Mouse (Mus musculus): ENCODE measurements around the gene Chrm3. TPM values are rescaled to one million over a fixed set of nuclear protein-coding genes. Genes with fewer than 3 reads are reported as not detected.

The Chrm3 gene
- polyA plus RNA-seq, 1 experiment from 2014 or later = 0.08 TPM

GRCm38 (mm10) chr13:9977699-9978098, 382.9 kb downstream of the Chrm3 start:
- ATAC-seq (ENCODE audit: low FRiP score) (no peak), DNase-seq (ENCODE audit: low spot score) (no peak)
- Histone ChIP-seq H3K9ac (ENCODE audit: low read depth, low read length) (no peak overlapping the region), H3K4me1 (replicated peaks; ENCODE audit: control insufficient read depth, insufficient read depth, low read length) (no peaks in the 10 kb centered on the region), H3K4me3 (ENCODE audit: low read depth, low read length) (no peak overlapping the region), H3K27ac (ENCODE audit: low read depth, low read length) (no peak overlapping the region), H3K9me3 (ENCODE audit: control insufficient read depth, low read length) (no peaks in the 10 kb centered on the region), H3K4me2 (replicated peaks; ENCODE audit: low read depth, low read length) (no peak overlapping the region), H3K36me3 (ENCODE audit: control insufficient read depth, insufficient read depth, low read length) (no peaks in the 10 kb centered on the region), H3K27me3 (ENCODE audit: control insufficient read depth, insufficient read depth, low read length) (no peaks in the 10 kb centered on the region)
- 87% methylated on average over 1 of the region's 1 CpGs for WGBS

GRCm38 (mm10) chr13:9973742-9974321, 386.8 kb downstream of the Chrm3 start:
- WGBS = 54% methylated on average over 2 of the region's 2 CpGs
- Histone ChIP-seq H3K4me1 (replicated peaks; ENCODE audit: control insufficient read depth, insufficient read depth, low read length) (no peaks in the 10 kb centered on the region), H3K9me3 (ENCODE audit: control insufficient read depth, low read length) (no peaks in the 10 kb centered on the region), H3K27me3 (ENCODE audit: control insufficient read depth, insufficient read depth, low read length) (no peaks in the 10 kb centered on the region), H3K36me3 (ENCODE audit: control insufficient read depth, insufficient read depth, low read length) (no peaks in the 10 kb centered on the region), H3K4me3 (ENCODE audit: low read depth, low read length) (no peak overlapping the region), H3K9ac (ENCODE audit: low read depth, low read length) (no peak overlapping the region), H3K4me2 (replicated peaks; ENCODE audit: low read depth, low read length) (no peak overlapping the region), H3K27ac (ENCODE audit: low read depth, low read length) (no peak overlapping the region)
- ATAC-seq (ENCODE audit: low FRiP score) = no peak
- DNase-seq (ENCODE audit: low spot score) = no peak

DNA sequence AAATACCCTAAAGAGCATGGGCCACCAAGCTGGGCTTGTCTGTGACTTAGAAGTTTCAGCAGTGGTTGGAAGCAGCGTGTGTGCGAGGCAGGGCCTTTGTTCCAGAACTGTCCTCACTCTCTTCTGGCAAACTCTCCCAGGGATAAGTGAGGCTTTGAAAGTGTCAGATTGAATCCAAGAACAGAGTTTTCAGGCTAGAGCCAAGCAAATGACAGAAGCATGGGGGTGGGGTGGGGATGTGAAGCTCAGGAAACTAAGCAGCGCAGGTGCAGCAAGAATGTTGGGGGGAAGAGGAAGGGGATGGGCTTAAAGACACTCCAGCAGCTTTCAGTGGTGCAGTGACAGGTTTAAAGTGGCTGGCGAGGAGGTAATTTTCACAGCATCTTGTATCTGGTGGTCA, 388.8 kb downstream of the Chrm3 start:
- no peak overlapping the region for H3K4me2 ChIP-seq (replicated peaks; ENCODE audit: low read depth, low read length)
- WGBS = 67% methylated on average over 4 of the region's 4 CpGs
- no peaks in the 10 kb centered on the region for H3K4me1 ChIP-seq (replicated peaks; ENCODE audit: control insufficient read depth, insufficient read depth, low read length)
- no peak for ATAC-seq (ENCODE audit: low FRiP score)
- H3K4me3 ChIP-seq (ENCODE audit: low read depth, low read length) = no peak overlapping the region
- H3K36me3 ChIP-seq (ENCODE audit: control insufficient read depth, insufficient read depth, low read length) = no peaks in the 10 kb centered on the region
- no peak for DNase-seq (ENCODE audit: low spot score)
- H3K27ac ChIP-seq (ENCODE audit: low read depth, low read length) = no peak overlapping the region
- no peaks in the 10 kb centered on the region for H3K27me3 ChIP-seq (ENCODE audit: control insufficient read depth, insufficient read depth, low read length)
- no peaks in the 10 kb centered on the region for H3K9me3 ChIP-seq (ENCODE audit: control insufficient read depth, low read length)
- no peak overlapping the region for H3K9ac ChIP-seq (ENCODE audit: low read depth, low read length)

- no peaks in the 10 kb centered on the region for H3K9me3 ChIP-seq (ENCODE audit: control insufficient read depth, low read length)
- H3K4me1 ChIP-seq (replicated peaks; ENCODE audit: control insufficient read depth, insufficient read depth, low read length) = no peaks in the 10 kb centered on the region
- no peaks in the 10 kb centered on the region for H3K36me3 ChIP-seq (ENCODE audit: control insufficient read depth, insufficient read depth, low read length)
- H3K27ac ChIP-seq (ENCODE audit: low read depth, low read length) = no peak overlapping the region
- H3K4me3 ChIP-seq (ENCODE audit: low read depth, low read length) = no peak overlapping the region
- ATAC-seq (ENCODE audit: low FRiP score) (no peak), DNase-seq (ENCODE audit: low spot score) (no peak)
- no peaks in the 10 kb centered on the region for H3K27me3 ChIP-seq (ENCODE audit: control insufficient read depth, insufficient read depth, low read length)
- H3K9ac ChIP-seq (ENCODE audit: low read depth, low read length) = no peak overlapping the region
- no peak overlapping the region for H3K4me2 ChIP-seq (replicated peaks; ENCODE audit: low read depth, low read length)
Measured at GRCm38 (mm10) chr13:9952619-9953018, 408.0 kb downstream of the Chrm3 start.

- no peak for ATAC-seq (ENCODE audit: low FRiP score)
- H3K27me3 ChIP-seq (ENCODE audit: control insufficient read depth, insufficient read depth, low read length) = no peaks in the 10 kb centered on the region
- 88% methylated on average over 1 of the region's 1 CpGs for WGBS
- no peak for DNase-seq (ENCODE audit: low spot score)
- H3K4me2 ChIP-seq (replicated peaks; ENCODE audit: low read depth, low read length) = no peak overlapping the region
- H3K36me3 ChIP-seq (ENCODE audit: control insufficient read depth, insufficient read depth, low read length) = no peaks in the 10 kb centered on the region
- no peak overlapping the region for H3K27ac ChIP-seq (ENCODE audit: low read depth, low read length)
- H3K9ac ChIP-seq (ENCODE audit: low read depth, low read length) = no peak overlapping the region
- H3K9me3 ChIP-seq (ENCODE audit: control insufficient read depth, low read length) = no peaks in the 10 kb centered on the region
- no peaks in the 10 kb centered on the region for H3K4me1 ChIP-seq (replicated peaks; ENCODE audit: control insufficient read depth, insufficient read depth, low read length)
- H3K4me3 ChIP-seq (ENCODE audit: low read depth, low read length) = no peak overlapping the region
Measured at GRCm38 (mm10) chr13:9951376-9951775, 409.3 kb downstream of the Chrm3 start.

DNA sequence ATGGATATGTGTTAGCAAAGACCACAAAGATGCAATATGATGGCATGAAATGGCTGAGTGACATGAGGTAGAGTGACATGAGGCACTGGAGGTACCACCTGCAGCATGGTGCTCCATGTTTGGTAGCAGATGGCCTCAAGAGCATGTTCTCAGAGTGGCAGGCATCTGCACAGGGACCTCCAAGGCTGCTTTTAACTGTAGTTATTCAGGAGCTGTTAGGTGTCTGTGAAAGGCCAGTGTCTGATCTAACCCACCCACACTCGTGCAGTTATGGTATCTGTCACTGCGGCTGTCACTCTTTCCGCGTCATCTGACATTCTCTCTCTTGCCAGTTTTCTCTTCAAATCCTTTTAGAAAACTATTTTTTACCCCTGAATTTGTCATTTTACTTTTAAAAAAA, 411.6 kb downstream of the Chrm3 start:
- DNase-seq (ENCODE audit: low spot score) (no peak), ATAC-seq (ENCODE audit: low FRiP score) (no peak)
- Histone ChIP-seq H3K4me2 (replicated peaks; ENCODE audit: low read depth, low read length) (no peak overlapping the region), H3K9ac (ENCODE audit: low read depth, low read length) (no peak overlapping the region), H3K4me1 (replicated peaks; ENCODE audit: control insufficient read depth, insufficient read depth, low read length) (no peaks in the 10 kb centered on the region), H3K36me3 (ENCODE audit: control insufficient read depth, insufficient read depth, low read length) (no peaks in the 10 kb centered on the region), H3K27me3 (ENCODE audit: control insufficient read depth, insufficient read depth, low read length) (no peaks in the 10 kb centered on the region), H3K9me3 (ENCODE audit: control insufficient read depth, low read length) (no peaks in the 10 kb centered on the region), H3K4me3 (ENCODE audit: low read depth, low read length) (no peak overlapping the region), H3K27ac (ENCODE audit: low read depth, low read length) (no peak overlapping the region)
- WGBS = 94% methylated on average over 4 of the region's 4 CpGs

DNA sequence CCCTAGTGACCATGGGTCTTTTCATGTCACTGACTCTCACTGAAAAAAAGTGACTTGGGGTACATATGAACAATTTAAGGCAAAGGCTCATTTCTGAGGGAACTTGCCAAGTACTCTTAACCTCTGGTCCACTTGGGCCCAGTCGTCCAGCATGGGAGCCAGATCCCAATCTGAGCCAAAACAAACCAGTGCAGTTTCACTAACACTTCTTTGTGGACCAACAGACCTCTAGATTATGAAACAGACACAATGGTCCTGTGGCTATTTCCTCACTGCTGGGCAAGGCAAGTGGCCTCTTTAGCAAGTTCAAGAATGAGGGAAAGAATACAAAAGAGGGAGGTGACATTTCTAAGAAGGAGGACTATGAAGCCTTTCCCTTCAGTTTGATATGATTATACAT, 420.5 kb downstream of the Chrm3 start:
- Histone ChIP-seq H3K36me3 (ENCODE audit: control insufficient read depth, insufficient read depth, low read length) (no peaks in the 10 kb centered on the region), H3K9me3 (ENCODE audit: control insufficient read depth, low read length) (no peaks in the 10 kb centered on the region), H3K27me3 (ENCODE audit: control insufficient read depth, insufficient read depth, low read length) (no peaks in the 10 kb centered on the region), H3K4me1 (replicated peaks; ENCODE audit: control insufficient read depth, insufficient read depth, low read length) (no peaks in the 10 kb centered on the region), H3K9ac (ENCODE audit: low read depth, low read length) (no peak overlapping the region), H3K4me3 (ENCODE audit: low read depth, low read length) (no peak overlapping the region), H3K27ac (ENCODE audit: low read depth, low read length) (no peak overlapping the region), H3K4me2 (replicated peaks; ENCODE audit: low read depth, low read length) (no peak overlapping the region)
- 72% methylated on average over 1 of the region's 1 CpGs for WGBS
- DNase-seq (ENCODE audit: low spot score) (no peak), ATAC-seq (ENCODE audit: low FRiP score) (no peak)

DNA sequence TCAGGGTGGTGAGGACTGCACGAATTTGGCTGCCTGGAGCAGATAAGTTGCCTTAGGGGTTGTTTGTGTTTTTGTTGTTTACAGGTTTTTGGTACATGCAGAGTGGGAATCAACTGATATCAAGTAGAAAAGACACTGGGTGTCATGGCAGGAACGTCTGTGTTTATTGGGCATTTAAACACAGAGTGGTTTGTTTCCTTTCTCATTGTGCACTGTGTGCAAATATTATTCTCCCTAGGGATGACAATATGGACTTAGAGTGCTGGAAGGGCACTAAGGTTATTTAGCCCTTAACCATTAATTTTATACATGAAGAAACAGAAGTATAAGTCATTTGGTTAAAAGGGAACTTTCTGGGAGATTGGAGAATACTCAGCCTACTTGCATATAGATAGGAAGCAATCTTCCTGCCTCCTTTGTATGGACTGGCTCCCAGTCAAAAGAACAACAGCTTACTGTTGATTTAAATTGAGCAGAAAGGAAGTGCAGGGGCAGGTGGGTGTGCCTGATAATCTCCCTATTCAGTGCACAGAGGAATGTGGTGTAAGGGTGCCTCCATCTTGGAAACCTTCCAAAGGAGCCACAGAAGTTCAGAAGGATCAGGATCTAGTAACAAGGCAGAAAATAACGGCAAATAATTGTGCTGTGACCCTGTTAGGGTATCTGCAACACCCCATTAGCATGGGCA, 421.7 kb downstream of the Chrm3 start:
- H3K4me2 ChIP-seq (replicated peaks; ENCODE audit: low read depth, low read length) = no peak overlapping the region
- DNase-seq (ENCODE audit: low spot score) (no peak), ATAC-seq (ENCODE audit: low FRiP score) (no peak)
- H3K27me3 ChIP-seq (ENCODE audit: control insufficient read depth, insufficient read depth, low read length) = no peaks in the 10 kb centered on the region
- no peaks in the 10 kb centered on the region for H3K36me3 ChIP-seq (ENCODE audit: control insufficient read depth, insufficient read depth, low read length)
- no peak overlapping the region for H3K4me3 ChIP-seq (ENCODE audit: low read depth, low read length)
- 65% methylated on average over 3 of the region's 3 CpGs for WGBS
- H3K9me3 ChIP-seq (ENCODE audit: control insufficient read depth, low read length) = no peaks in the 10 kb centered on the region
- H3K9ac ChIP-seq (ENCODE audit: low read depth, low read length) = no peak overlapping the region
- no peak overlapping the region for H3K27ac ChIP-seq (ENCODE audit: low read depth, low read length)
- H3K4me1 ChIP-seq (replicated peaks; ENCODE audit: control insufficient read depth, insufficient read depth, low read length) = no peaks in the 10 kb centered on the region

- no peak overlapping the region for H3K4me2 ChIP-seq (replicated peaks; ENCODE audit: low read depth, low read length)
- H3K4me1 ChIP-seq (replicated peaks; ENCODE audit: control insufficient read depth, insufficient read depth, low read length) = peaks cover 2% of the 10 kb centered on the region; the same call in 1 of the 2 replicates
- no peak overlapping the region for H3K27ac ChIP-seq (ENCODE audit: low read depth, low read length)
- H3K27me3 ChIP-seq (ENCODE audit: control insufficient read depth, insufficient read depth, low read length) = no peaks in the 10 kb centered on the region
- no peaks in the 10 kb centered on the region for H3K9me3 ChIP-seq (ENCODE audit: control insufficient read depth, low read length)
- no peak for DNase-seq (ENCODE audit: low spot score)
- ATAC-seq (ENCODE audit: low FRiP score) = no peak
- 79% methylated on average over 4 of the region's 4 CpGs for WGBS
- H3K36me3 ChIP-seq (ENCODE audit: control insufficient read depth, insufficient read depth, low read length) = no peaks in the 10 kb centered on the region
- no peak overlapping the region for H3K4me3 ChIP-seq (ENCODE audit: low read depth, low read length)
- H3K9ac ChIP-seq (ENCODE audit: low read depth, low read length) = no peak overlapping the region
Measured at GRCm38 (mm10) chr13:9932714-9933113, 427.9 kb downstream of the Chrm3 start.
